Mouse (Mus musculus) intestine, postnatal 0 days (tissue): ENCODE data around the gene Lrrc4. TPM values are rescaled to one million over a fixed set of nuclear protein-coding genes. Genes with fewer than 3 reads are reported as not detected.

Experiments
- ATAC-seq: fragments of 200-750 bp; cut with Nextera tagmentation; 2 replicates; pipeline ENCODE4 v1.8.0; 2017; ENCODE audit warnings: mild to moderate bottlenecking, moderate TSS enrichment, moderate library complexity
- H3K27ac ChIP-seq: fragments of 300-500 bp; sonication (generic); 2 replicates; pipeline ENCODE4 v1.5.1; 2014; ENCODE audit warnings: mild to moderate bottlenecking, low read depth, low read length, moderate library complexity
- H3K27me3 ChIP-seq: fragments of 300-500 bp; sonication (generic); replicated peaks from 2 replicates; pipeline ENCODE4 v1.6.1; 2014; ENCODE audit warnings: low read length, mixed read lengths; ENCODE audit not compliant: control insufficient read depth, insufficient read depth
- H3K36me3 ChIP-seq: fragments of 300-500 bp; sonication (generic); 2 replicates; pipeline ENCODE4 v1.6.1; 2014; ENCODE audit warnings: mild to moderate bottlenecking, moderate library complexity; ENCODE audit not compliant: control insufficient read depth, insufficient read depth
- H3K4me1 ChIP-seq: fragments of 300-500 bp; sonication (generic); replicated peaks from 2 replicates; pipeline ENCODE4 v1.6.1; 2014; ENCODE audit warnings: antibody characterized with exemption, low read length, mixed read lengths; ENCODE audit not compliant: control insufficient read depth, insufficient read depth
- H3K4me2 ChIP-seq: fragments of 300-500 bp; sonication (generic); replicated peaks from 2 replicates; pipeline ENCODE4 v1.6.1; 2014; ENCODE audit warnings: low read depth, mild to moderate bottlenecking, moderate library complexity
- H3K4me3 ChIP-seq: fragments of 300-500 bp; sonication (generic); 2 replicates; pipeline ENCODE4 v1.5.1; 2014; ENCODE audit warnings: low read depth, low read length
- H3K9ac ChIP-seq: fragments of 300-500 bp; sonication (generic); 2 replicates; pipeline ENCODE4 v1.6.1; 2014; ENCODE audit warnings: mild to moderate bottlenecking, low read depth, low read length
- H3K9me3 ChIP-seq: fragments of 300-500 bp; sonication (generic); 2 replicates; pipeline ENCODE4 v1.6.1; 2016; ENCODE audit warnings: mixed run types; ENCODE audit not compliant: control insufficient read depth
- CTCF ChIP-seq: sonication (generic); IDR thresholded peaks from 2 replicates; pipeline ENCODE4 v1.5.1; 2016; ENCODE audit warnings: low read depth, mild to moderate bottlenecking, control low read depth, antibody characterized with exemption, moderate library complexity
- WGBS: fragments of 180-500 bp; shearing (Covaris S2); extraction: QIAGEN DNeasy Blood & Tissue Kit; methylation state at CpG from one replicate; pipeline ENCODE4 v1.1.7; 2014; 5-methylcytosine and 5-hydroxymethylcytosine counted together
- polyA plus RNA-seq: library from polyadenylated mRNA; unstranded; fragments of >200 nt; fragmentation: Nextera tagmentation; extraction: Ambion mirVana; gene quantifications from 2 replicates; pipeline ENCODE4 v1.2.1, GENCODE M21; 2015

The Lrrc4 gene
- polyA plus RNA-seq, 1 experiment from 2014 or later, result 3.2 TPM

- Histone ChIP-seq H3K9ac (no peak overlapping the region), H3K9me3 (no peaks in the 10 kb centered on the region), H3K4me3 (no peak overlapping the region), H3K27ac (no peak overlapping the region), H3K36me3 (peaks cover 5% of the 10 kb centered on the region; the same call in 1 of the 2 replicates), H3K4me2 (no peak overlapping the region), H3K27me3 (no peaks in the 10 kb centered on the region), H3K4me1 (no peaks in the 10 kb centered on the region)
- no peak for TF ChIP-seq CTCF
- 94% methylated on average over 5 of the region's 5 CpGs for WGBS
- ATAC-seq, result no peak
Measured at GRCm38 (mm10) chr6:28663670-28664069, 167.9 kb downstream of the Lrrc4 start.

DNA sequence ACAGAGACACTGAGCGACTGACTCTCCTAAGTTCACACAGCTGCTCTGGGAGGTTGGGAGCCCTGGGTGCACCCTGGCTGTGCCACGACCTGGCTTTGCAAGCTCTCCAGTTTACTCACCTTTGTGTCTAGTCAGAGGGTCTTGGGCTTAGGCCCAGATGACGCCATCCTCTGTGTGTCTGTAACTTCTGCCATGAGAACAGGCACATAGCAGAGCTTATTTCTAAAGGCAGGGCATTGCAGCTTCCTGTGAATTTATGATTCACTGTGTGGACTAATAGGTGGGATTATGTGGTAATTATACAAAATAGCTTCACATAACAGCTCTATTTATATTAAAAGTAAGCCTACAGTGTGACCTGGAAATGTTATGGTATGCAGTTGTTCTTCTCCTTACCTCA, 168.5 kb downstream of the Lrrc4 start:
- no peaks in the 10 kb centered on the region for H3K4me1 ChIP-seq
- no peak overlapping the region for H3K9ac ChIP-seq
- no peaks in the 10 kb centered on the region for H3K9me3 ChIP-seq
- no peak overlapping the region for H3K4me2 ChIP-seq
- 86% methylated on average over 3 of the region's 3 CpGs for WGBS
- ATAC-seq, result no peak
- TF ChIP-seq CTCF, result no peak
- H3K27ac ChIP-seq, result no peak overlapping the region
- H3K36me3 ChIP-seq, result no peaks in the 10 kb centered on the region
- H3K27me3 ChIP-seq, result no peaks in the 10 kb centered on the region
- H3K4me3 ChIP-seq, result no peak overlapping the region

DNA sequence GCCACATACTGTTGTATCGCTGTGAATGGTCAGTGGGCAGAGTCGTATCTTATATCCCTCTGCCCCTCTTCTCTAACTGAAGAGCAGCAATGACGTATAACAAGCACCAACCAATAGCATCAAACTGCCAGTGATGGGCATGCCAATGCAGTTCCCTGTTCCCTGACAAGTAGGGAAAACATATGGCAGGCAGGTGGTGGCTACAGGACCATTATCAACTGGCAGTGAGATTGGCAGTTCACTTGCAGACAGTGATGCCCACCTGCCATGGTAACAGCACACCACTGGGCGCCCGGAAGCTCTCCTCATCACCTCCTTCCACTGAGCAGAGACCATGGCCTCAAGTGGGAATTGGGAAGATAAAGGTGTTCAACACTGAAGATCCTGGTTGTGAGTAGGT, 175.0 kb downstream of the Lrrc4 start:
- Histone ChIP-seq H3K4me1 (no peaks in the 10 kb centered on the region), H3K9me3 (no peaks in the 10 kb centered on the region), H3K36me3 (no peaks in the 10 kb centered on the region), H3K27ac (no peak overlapping the region), H3K9ac (no peak overlapping the region), H3K4me3 (no peak overlapping the region), H3K4me2 (no peak overlapping the region), H3K27me3 (no peaks in the 10 kb centered on the region)
- TF ChIP-seq CTCF, result no peak
- WGBS, result 95% methylated on average over 5 of the region's 5 CpGs
- ATAC-seq, result no peak

- Histone ChIP-seq H3K9me3 (no peaks in the 10 kb centered on the region), H3K4me3 (no peak overlapping the region), H3K4me1 (no peaks in the 10 kb centered on the region), H3K27ac (no peak overlapping the region), H3K4me2 (no peak overlapping the region), H3K36me3 (no peaks in the 10 kb centered on the region), H3K27me3 (no peaks in the 10 kb centered on the region), H3K9ac (no peak overlapping the region)
- TF ChIP-seq CTCF, result no peak
- no peak for ATAC-seq
Measured at GRCm38 (mm10) chr6:28645231-28645630, 186.3 kb downstream of the Lrrc4 start.

- no peak for TF ChIP-seq CTCF
- Histone ChIP-seq H3K9ac (no peak overlapping the region), H3K4me2 (no peak overlapping the region), H3K4me1 (no peaks in the 10 kb centered on the region), H3K4me3 (no peak overlapping the region), H3K27ac (no peak overlapping the region), H3K27me3 (no peaks in the 10 kb centered on the region), H3K36me3 (no peaks in the 10 kb centered on the region), H3K9me3 (no peaks in the 10 kb centered on the region)
- ATAC-seq, result no peak
- WGBS, result 62% methylated on average over 2 of the region's 2 CpGs
Measured at GRCm38 (mm10) chr6:28642909-28643308, 188.6 kb downstream of the Lrrc4 start.

DNA sequence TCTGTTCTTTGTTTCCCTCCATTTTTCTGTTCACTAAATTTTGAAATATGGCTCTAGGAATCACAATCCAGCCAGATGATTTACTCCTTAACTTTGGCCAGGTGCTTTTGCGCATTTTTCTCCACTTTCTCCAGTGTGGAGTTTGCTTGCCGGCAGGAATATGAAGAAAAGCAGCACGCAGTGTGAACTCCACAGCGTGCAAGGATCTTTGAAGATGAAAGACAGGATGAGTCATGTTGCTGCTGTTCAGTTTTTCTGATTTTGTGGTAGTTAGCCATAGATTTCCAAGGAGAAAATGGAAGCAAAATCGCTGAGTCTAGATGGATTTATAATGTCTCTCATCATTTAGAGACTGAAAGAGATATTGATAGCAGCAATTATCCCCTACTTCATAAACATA, 191.5 kb downstream of the Lrrc4 start:
- TF ChIP-seq CTCF, result no peak
- no peaks in the 10 kb centered on the region for H3K27me3 ChIP-seq
- H3K4me3 ChIP-seq, result no peak overlapping the region
- no peak overlapping the region for H3K4me2 ChIP-seq
- no peak overlapping the region for H3K9ac ChIP-seq
- no peaks in the 10 kb centered on the region for H3K4me1 ChIP-seq
- H3K36me3 ChIP-seq, result no peaks in the 10 kb centered on the region
- H3K9me3 ChIP-seq, result no peaks in the 10 kb centered on the region
- H3K27ac ChIP-seq, result no peak overlapping the region
- WGBS, result 84% methylated on average over 5 of the region's 5 CpGs
- no peak for ATAC-seq
